Mouse (Mus musculus): ENCODE data around the gene Olfr324. TPM values are rescaled to one million over a fixed set of nuclear protein-coding genes. Genes with fewer than 3 reads are reported as not detected.
A peak's percentile ranks its signal among the peaks of the same experiment; 100 is the strongest.

Olfr324 gene
- total and polyA plus RNA-seq, 3 experiments = not detected

GRCm38 (mm10) chr11:58602800-58603560, 8.1 kb downstream of the Olfr324 start:
- Histone ChIP-seq H3K9ac (ENCODE audit: control insufficient read depth, low read depth, low read length, poor library complexity, severe bottlenecking) (no peak overlapping the region), H3K4me1 (ENCODE audit: control insufficient read depth in 1 of 2, insufficient read depth in 2 of 2, low read length in 2 of 2) (peaks cover 2 to 9% of the 10 kb centered on the region in 2 experiments; a peak in 1 of 4 replicates), H3K79me2 (ENCODE audit: control insufficient read depth, insufficient read depth, low read length, poor library complexity) (no peaks in the 10 kb centered on the region), H3K9me3 (replicated peaks; ENCODE audit: insufficient read depth, low read length) (no peaks in the 10 kb centered on the region), H3K27ac (ENCODE audit: control insufficient read depth, low read depth, low read length) (no peak overlapping the region), H3K4me3 (ENCODE audit: control insufficient read depth in 1 of 2, insufficient read depth in 1 of 2, low read depth in 2 of 2, low read length in 2 of 2) (peak overlapping the region in 1 of 2 experiments; percentile 31; a peak in 1 of 4 replicates), H3K27me3 (ENCODE audit: control insufficient read depth in 1 of 2, insufficient read depth in 2 of 2, low read length in 2 of 2) (peaks cover 0 to 3% of the 10 kb centered on the region in 2 experiments; a peak in 2 of 4 replicates), H3K36me3 (ENCODE audit: control insufficient read depth in 1 of 2, insufficient read depth in 2 of 2, low read length in 2 of 2) (peaks cover 0 to 5% of the 10 kb centered on the region in 2 experiments; a peak in 2 of 4 replicates)
- TF ChIP-seq MYC (IDR thresholded peaks at IDR 0.05; ENCODE audit: low read depth, low read length) (0 out of 2 replicates have a peak, but pooled peaks have one; percentile 40), RCOR1 (IDR thresholded peaks at IDR 0.05; ENCODE audit: low read depth, low read length) (0 out of 2 replicates have a peak, but pooled peaks have one; percentile 13), GATA1 (IDR thresholded peaks at IDR 0.05; ENCODE audit: low read depth, low read length) (0 out of 2 replicates have a peak, but pooled peaks have one; percentile 29), E2F4 (IDR thresholded peaks at IDR 0.05; ENCODE audit: borderline replicate concordance, low read depth, low read length) (no peak), ZMIZ1 (IDR thresholded peaks at IDR 0.05; ENCODE audit: low read depth, low read length) (no peak), TCF12 (IDR thresholded peaks at IDR 0.05; ENCODE audit: low read depth, low read length) (peak; percentile 22; the same call in 1 of the 2 replicates), MAX (IDR thresholded peaks at IDR 0.05; ENCODE audit: low read length) (peak; percentile 19; the same call in 1 of the 2 replicates), EP300 (IDR thresholded peaks at IDR 0.05; ENCODE audit: low read depth in 1 of 2, low read length in 2 of 2) (peak; percentile 51 to 54), ETS1 (IDR thresholded peaks at IDR 0.05; ENCODE audit: low read depth, low read length) (peak; percentile 42; the same call in 1 of the 2 replicates), ELF1 (IDR thresholded peaks at IDR 0.05; ENCODE audit: low read depth, low read length) (0 out of 2 replicates have a peak, but pooled peaks have one; percentile 23), MYB (IDR thresholded peaks at IDR 0.05; ENCODE audit: low read depth, low read length) (no peak), CTCF (IDR thresholded peaks at IDR 0.05 in 2 of 3, conservative IDR thresholded peaks at IDR 0.05 in 1 of 3; ENCODE audit: control insufficient read depth in 1 of 3, insufficient read depth in 1 of 3, low read depth in 2 of 3, low read length in 3 of 3, poor library complexity in 1 of 3, severe bottlenecking in 1 of 3) (no peak), POLR2AphosphoS5 (IDR thresholded peaks at IDR 0.05; ENCODE audit: borderline replicate concordance, low read depth, low read length) (no peak), SIN3A (IDR thresholded peaks at IDR 0.05; ENCODE audit: low read length) (peak; percentile 43; the same call in 1 of the 2 replicates), MXI1 (IDR thresholded peaks at IDR 0.05; ENCODE audit: low read depth, low read length) (peak; percentile 27; the same call in 1 of the 2 replicates)
- DNase-seq (ENCODE audit: low read depth, low spot score) = peak; percentile 49

GRCm38 (mm10) chr11:58604688-58605087, 9.8 kb downstream of the Olfr324 start:
- H3K27me3 ChIP-seq (ENCODE audit: control insufficient read depth in 1 of 2, insufficient read depth in 2 of 2, low read length in 2 of 2) = peaks cover 0 to 3% of the 10 kb centered on the region in 2 experiments; a peak in 3 of 4 replicates
- H3K4me1 ChIP-seq (ENCODE audit: control insufficient read depth in 1 of 2, insufficient read depth in 2 of 2, low read length in 2 of 2) = peaks cover 2 to 9% of the 10 kb centered on the region in 2 experiments; a peak in 1 of 4 replicates
- no peaks in the 10 kb centered on the region for H3K9me3 ChIP-seq (replicated peaks; ENCODE audit: insufficient read depth, low read length)
- no peak overlapping the region for H3K27ac ChIP-seq (ENCODE audit: control insufficient read depth, low read depth, low read length)
- no peak for DNase-seq (ENCODE audit: low read depth, low spot score)
- TF ChIP-seq ZMIZ1 (IDR thresholded peaks at IDR 0.05; ENCODE audit: low read depth, low read length) (no peak), POLR2AphosphoS5 (IDR thresholded peaks at IDR 0.05; ENCODE audit: borderline replicate concordance, low read depth, low read length) (no peak), TBP (IDR thresholded peaks at IDR 0.05; ENCODE audit: low read depth, low read length) (no peak), RAD21 (IDR thresholded peaks at IDR 0.05; ENCODE audit: low read depth, low read length) (no peak), SMC3 (IDR thresholded peaks at IDR 0.05; ENCODE audit: low read depth, low read length) (no peak), MAZ (IDR thresholded peaks at IDR 0.05; ENCODE audit: low read depth, low read length) (no peak), CHD2 (IDR thresholded peaks at IDR 0.05; ENCODE audit: low read length) (no peak), GATA1 (IDR thresholded peaks at IDR 0.05; ENCODE audit: low read depth, low read length) (no peak), USF1 (IDR thresholded peaks at IDR 0.05; ENCODE audit: low read depth, low read length) (no peak), MAFK (IDR thresholded peaks at IDR 0.05; ENCODE audit: borderline replicate concordance, low read depth, low read length) (no peak), KAT2A (conservative IDR thresholded peaks at IDR 0.05; ENCODE audit: low read depth, low read length) (no peak), MEF2A (IDR thresholded peaks at IDR 0.05; ENCODE audit: extremely low read depth, insufficient replicate concordance, low read depth, low read length, poor library complexity, severe bottlenecking) (no peak), MAX (IDR thresholded peaks at IDR 0.05; ENCODE audit: low read length) (no peak)
- H3K9ac ChIP-seq (ENCODE audit: control insufficient read depth, low read depth, low read length, poor library complexity, severe bottlenecking) = no peak overlapping the region
- H3K79me2 ChIP-seq (ENCODE audit: control insufficient read depth, insufficient read depth, low read length, poor library complexity) = no peaks in the 10 kb centered on the region
- peaks cover 0 to 5% of the 10 kb centered on the region in 2 experiments; a peak in 2 of 4 replicates for H3K36me3 ChIP-seq (ENCODE audit: control insufficient read depth in 1 of 2, insufficient read depth in 2 of 2, low read length in 2 of 2)
- no peak overlapping the region for H3K4me3 ChIP-seq (ENCODE audit: control insufficient read depth in 1 of 2, insufficient read depth in 1 of 2, low read depth in 2 of 2, low read length in 2 of 2)

All from MEL (cell line).